Mouse (Mus musculus) embryo, embryonic 11 days (tissue): ENCODE results near the gene Rptor.

ENCODE experiments used
- DNase-seq: peaks from one replicate; pipeline ENCODE4 v3.0.0-alpha.2; 2015

Gene Rptor

DNA sequence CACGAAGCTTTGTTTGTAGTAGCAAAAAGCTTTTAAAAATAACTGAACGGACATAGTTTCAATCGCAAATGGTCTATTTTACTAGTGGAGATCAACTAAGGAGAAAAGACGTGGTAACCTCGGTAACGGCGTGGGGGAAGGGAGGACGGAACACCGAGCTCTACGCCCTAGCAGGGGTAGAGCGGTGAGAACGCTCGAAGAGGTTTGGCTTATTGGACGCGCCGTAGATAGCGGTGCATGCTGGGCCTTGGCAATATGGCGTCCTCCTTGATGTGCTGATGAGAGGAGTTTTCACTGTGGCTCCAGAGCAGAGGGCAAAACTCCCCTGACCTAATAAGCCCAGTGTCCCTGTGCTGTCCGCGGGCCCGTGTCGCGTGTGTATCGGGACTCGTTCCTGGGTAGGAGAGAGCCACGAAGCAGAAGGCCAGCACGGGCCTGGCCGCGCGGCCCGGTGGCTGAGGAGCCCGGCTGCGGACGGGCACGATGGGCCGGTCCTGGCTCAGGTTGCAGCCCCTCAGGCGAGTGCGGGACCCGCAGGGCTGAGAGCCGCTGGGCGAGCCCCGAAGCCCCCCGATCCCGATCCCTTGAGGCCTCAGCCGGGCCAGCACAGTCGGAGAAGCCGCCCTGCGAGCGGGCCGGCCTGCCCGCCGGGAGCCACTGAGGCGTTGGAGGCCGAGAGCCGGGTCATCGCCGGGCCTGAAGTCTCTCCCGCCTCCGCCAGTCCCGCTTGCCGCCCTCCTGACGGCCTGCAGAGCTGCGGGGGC, at the start of gene Rptor:
Rptor (plus strand) TSS at position 143 of the 764 bp plus-strand sequence.
- DNase-seq: peak; percentile 97

DNA sequence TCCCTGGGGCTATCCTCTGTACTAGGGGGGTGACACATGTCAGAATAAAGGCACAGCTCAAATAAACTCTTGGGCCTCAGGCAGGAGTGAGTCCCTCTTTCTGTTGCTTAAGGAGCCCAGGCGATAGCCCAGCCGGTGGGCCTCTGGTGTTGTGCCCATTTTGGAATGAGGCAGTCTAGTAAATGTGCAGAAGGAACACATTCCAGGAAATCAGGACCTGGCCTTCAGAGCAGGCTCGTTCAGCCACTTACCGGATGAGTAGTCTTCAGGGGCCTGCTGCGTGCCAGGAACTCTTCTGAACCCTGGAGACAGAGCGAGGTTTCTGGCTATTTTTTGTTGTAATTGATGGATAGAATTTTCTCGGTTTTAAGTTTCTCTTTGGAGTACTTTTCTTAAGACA, 48.0 kb upstream of the Rptor start:
- no peak for DNase-seq

DNA sequence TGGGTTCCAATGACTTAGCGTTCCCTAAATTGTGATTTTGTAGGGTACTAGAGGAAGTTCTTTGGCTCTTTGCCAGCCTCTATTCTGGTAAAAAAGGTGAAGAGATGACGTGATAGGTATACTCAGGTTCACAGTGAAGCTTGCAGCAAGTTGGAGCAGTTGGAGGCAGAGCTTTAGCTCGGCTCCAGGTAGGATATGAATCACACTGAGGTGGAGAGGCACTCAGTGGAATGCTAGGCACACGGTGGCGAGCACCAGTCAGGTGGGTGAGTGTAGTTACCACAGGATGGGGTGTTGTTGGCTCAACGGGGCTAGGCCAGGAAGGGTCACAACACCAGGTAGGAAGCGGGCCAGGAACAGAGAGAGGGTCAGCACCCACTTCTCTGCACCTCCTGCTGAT, 47.5 kb upstream of the Rptor start:
- DNase-seq: no peak

DNA sequence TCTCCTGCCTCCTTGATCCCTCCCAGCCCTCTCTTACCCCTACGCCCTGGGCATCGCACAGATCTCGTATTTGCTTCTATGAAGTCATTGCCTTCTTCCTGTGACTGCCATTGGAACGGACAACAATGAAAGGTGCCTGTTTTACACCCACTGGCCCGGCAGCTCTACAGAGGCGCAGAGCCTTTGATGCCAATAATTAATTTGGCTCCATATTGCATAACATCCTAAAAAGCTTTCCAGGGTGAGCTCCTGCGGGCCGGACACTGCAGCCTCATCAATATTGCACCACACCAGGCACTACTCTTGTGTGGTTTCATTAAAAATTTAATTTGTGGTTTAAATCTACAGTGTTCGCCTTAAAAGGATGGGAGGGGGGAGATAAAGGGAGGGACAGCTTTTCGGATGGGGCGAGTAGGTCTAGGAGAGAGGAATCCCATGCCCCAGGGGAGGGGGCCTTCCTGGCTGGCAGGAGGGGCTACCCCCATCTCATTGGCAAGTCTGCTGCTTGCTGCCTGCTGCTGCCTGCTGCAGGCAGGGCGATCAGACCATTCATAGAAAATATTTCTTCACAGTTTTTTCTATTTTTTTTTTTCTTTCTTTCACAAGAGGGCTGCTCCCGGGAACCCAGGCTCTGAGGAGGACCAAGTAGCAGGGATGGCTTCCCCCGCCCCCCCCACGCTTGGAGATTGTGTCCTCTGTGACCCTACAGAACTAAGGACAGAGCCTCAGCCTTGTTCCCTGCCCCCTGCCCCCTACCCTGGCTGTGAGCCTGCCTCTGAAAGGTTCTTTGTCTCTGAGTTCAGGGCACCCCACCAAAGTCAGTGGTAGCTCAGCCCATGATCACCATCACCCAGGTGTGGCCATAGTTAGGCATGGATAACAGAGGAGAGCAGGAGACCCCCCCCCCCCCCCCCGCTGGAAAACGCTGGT, 44.5 kb upstream of the Rptor start:
- peak; percentile 56 for DNase-seq

DNA sequence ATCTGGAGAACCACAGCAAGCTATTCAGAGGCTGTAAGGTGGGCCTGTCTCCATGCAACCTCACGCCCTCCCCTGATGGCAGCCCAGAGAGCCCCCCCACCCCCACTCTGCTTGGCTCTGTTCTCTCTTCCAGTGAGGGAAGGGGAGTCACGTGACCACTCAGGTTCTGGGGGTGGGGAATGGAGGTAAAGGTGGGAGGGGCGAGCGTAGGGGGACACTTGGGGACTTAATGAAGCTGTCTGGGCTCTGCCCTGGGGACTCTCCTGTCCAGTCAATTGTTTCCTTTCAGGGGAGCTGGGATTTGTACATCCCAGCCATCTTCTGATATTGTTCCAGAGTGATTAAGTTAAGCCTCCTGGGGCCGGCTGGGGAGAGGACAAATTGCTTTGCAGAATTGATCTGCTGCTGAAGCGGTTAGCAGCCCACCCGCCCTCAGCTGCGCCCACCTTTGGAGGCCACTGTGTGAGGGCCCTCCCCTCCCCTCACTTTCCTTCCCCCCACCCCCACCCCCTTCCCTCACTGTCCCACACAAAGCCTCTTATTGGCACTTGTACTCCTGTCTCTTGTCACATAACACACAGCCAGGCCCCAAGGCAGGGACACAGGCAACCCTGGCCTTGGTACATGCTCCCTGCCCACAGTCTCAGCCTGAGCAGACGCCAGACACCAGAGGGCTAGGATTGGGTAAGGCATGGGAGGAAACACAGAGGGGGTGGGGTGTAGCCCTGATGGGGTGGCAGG, 43.7 kb upstream of the Rptor start:
- DNase-seq: peak; percentile 84

DNA sequence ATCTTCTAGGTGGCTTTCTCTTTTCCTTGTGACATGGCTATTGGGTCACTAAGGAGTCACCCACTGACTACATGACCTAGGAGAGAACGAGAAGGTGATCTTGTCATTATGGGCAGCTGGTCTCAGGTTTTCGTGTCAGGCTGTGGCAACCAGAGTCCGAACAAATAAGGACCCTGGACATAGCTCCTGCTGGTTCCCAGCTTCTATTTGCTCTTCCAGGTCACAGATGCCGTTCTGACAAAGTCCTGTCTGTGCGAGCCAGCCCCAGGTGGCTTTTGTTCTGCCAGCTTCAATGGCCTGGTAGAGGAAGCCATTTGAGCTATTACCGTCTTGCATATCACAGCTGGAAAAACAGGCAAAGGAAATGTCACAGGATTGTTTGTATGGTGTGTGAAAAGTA, 40.4 kb upstream of the Rptor start:
- no peak for DNase-seq

DNA sequence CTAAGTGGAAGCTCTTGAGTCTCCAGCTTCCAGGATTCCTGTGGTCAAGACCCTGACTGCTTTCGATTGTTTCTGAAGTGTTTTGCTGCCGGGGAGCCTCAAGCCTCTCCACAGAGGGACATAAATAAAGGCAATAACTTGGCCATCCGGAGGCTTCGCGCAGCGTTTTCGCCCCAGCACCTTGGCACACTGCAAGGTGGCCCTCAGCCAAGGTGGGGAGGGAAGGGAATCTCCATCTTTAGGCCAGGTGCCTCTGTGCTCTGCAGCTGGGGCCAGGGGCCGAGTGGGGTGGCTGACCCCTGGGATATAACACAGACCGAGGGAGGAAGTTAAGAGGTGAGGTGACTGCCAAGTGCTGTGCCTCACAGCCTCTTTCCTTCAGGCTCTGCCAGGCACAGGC, 39.5 kb upstream of the Rptor start:
- DNase-seq: no peak

DNA sequence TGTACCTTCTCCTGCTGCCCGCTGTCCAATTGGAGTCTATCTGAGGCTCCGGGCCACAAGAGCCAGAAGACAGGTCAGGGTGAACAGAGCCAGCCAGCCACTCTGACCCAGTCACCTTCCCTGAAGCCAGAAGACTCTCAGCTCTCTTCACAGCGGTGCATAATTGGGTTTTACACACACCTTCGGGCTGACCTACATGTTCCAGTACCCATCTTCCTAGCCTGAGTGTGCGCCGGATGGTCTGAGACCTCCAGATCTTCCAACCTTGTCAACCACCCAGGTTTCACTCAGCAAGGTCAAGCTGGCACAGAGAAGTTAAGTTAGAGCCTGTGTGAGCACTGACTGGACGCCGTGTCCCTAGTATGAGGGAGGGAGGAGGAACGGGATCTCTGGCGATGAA, 38.3 kb upstream of the Rptor start:
- no peak for DNase-seq

DNA sequence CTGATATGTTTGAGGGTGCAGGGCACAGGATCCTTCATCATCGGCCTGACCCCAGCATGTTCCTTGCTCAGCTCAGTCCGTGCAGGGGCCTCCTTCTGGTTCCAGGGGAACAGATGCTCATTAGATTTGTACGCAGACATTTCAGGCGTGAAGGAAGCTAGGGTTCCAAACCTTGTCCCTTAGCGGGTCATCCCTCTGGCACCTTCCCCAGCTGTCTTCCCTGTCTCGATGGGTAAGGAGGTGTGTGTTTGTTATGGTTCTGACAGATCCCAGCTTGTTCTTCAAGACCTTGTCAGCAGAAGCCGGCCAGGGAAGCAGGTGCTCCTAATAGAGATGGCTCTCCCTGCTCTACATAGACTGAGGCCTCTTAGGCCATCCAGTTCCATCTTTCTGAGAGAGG, 37.7 kb upstream of the Rptor start:
- DNase-seq: no peak

DNA sequence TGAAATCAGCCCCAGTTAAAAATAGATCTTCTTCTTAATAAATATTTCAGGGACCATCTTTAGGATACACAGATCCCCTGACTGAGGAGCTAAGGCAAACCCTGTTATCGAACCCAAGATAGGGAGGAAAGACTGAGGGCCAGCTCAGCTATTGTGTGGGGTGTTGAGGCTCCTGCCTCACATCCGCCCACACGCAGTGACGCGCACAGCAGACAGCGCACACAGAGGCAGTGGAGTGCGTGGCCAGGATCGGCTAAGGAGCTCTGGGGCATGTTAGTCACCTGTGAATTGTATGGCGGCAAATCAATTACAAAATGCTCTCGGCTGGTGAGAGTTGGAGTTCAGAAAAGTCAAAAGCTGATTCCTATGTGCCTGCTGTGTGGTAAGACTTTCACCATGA, 37.0 kb upstream of the Rptor start:
- DNase-seq: no peak

DNA sequence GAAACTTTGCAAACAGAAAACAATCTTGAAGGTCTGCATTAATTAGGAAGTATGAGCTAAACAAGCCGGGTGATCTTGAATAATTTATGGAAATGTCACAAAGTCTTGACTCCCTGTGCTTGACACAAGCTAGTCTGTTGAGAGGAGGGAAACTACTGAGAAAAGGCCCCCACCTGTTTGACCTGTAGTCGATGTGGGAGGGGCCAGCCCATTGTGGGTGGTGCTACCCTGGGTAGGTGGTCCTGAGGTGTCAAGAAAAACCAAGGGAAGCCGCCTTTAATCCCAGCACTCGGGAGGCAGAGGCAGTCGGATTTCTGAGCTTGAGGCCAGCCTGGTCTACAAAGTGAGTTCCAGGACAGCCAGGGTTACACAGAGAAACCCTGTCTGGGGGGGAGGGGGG, 36.5 kb upstream of the Rptor start:
- no peak for DNase-seq

DNA sequence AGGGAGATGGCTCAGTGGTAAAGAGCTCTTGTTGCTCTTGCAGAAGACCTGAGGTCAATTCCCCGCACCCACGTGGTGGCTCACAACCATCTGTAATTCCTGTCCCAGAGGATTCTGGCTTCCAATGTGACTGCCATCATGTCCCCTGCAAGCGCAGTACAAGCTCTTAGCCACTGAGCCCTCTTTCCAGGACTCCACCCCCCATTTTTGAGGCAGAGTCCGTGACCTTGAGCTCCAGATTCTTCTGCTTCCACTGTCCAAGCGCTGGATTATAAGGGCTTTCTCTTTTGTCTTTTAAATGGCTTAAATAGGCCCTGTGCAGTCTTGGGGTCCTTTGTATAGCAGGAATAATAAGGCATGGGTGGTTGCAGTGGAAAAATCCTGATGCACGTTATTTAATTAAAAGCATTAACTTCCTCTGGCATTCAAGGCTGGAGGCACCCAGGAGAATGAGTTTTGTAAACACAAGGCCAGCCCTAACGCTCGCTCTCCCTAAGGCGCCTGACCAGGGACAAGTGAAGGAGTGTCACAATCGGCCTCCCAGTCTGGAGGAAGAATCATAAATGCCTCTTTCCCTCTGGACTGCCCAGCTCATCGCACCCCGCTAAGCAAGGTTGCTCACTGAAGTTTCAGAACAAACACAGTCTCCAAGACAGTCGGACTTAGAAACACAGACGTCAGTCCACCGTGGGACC, 30.2 kb upstream of the Rptor start:
- no peak for DNase-seq

DNA sequence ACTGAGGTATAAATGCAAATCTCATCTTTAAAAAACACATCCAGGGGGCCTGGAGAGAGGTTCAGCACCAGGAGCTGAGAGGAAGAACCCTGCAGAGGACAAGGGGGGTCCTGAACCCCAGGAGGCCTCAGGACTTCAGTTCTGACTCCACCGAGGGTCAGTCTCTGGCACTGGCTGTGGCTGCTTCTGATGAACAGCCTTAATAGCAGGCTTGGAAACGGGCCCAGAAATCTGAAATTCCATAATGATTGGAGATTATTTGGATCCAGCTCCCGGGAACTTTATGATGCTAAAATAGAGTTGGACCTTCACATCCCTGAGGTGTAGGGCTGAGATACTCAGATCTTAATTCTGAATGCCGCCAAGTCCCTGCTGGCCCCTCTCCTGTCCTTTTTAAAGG, 25.9 kb upstream of the Rptor start:
- DNase-seq: no peak

DNA sequence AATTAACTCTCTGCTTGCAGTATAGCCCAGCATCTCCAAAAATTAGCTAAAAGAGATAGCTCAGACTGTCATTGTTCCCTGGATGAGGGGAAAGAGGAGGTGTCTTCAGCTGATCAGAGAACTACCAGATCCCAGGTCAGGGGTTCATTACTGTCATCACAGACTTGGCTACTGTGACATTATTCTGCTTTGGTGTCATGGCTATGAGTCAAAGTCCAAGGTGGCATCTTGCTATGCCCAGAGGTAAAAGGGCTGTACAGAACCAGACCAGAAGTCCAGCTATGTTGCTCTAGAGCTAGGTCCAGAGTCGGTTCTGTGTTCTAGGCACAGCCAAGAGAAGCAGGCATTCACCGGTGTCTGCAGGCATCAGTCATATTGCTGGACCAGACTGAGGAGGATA, 25.0 kb upstream of the Rptor start:
- no peak for DNase-seq

DNA sequence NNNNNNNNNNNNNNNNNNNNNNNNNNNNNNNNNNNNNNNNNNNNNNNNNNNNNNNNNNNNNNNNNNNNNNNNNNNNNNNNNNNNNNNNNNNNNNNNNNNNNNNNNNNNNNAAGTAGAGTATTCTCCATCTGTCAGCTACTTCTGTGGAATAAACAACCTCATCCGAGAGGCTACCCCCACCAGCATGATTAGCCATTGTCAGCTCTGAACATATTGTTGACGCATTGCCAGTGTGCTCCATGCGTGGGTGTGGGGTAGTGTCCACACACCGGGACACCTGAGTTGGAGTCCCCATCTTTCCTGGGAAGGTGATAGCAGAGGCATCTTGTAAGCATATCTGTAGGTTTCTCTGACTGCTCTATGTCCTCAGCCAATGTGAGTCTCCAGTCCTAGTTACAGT, 16.2 kb upstream of the Rptor start:
- no peak for DNase-seq

DNA sequence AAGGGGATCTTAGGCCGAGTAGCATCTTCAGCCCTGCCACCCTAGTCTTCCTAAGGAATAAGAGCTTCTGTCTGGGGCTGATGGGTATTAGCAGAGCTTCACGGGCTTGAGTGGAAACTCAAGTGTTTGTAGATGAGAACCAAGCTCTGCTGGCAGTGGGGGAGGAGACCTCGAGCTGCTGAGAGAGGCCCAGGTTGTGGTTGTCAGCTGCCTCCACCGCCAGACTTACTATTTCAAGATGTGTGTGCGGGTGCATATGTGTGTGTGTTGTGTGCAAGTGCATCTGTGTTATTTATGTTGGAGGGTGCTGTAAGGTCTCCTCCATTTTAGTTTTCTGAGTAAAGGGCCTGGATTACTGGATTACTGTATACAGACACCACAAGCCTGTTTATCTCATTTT, 15.6 kb upstream of the Rptor start:
- no peak for DNase-seq

DNA sequence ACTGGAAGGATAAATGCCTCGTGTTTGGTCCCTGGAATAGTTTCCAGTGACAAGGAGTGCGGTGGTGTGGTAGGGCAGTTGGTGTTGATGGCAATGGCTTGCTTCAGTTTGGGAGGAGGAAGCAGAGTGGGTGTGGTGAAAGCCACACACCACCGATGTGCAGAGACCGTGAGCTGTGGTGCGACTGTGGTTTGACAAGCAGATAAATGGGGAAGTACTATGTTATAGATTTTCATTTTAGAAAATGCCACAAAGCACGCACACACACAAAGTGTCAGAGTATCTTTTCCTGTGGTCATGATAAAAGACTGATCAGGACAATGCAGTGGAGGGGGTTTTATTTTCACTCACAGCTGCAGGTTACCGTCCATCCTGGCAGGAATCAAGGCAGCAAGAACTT, 13.5 kb upstream of the Rptor start:
- no peak for DNase-seq

DNA sequence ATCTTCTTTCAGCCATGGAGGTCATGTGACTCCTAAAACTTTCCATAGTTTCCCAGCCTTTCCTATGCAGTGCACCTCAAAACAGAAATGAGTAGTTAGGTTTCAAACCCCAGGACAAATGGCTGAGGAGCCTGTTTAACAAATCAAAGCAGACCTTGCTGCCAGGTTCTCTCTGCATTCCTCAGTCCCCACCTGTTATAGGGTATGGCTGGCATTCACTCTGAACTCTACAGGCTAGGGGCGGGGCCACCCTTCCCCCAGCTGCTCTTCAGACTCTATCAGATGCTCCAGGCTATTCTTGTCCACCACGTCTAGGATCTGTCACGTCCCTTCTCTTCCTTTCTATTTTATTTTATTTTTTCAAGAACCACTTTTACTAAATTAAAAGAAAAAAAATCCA, 8.7 kb upstream of the Rptor start:
- no peak for DNase-seq

DNA sequence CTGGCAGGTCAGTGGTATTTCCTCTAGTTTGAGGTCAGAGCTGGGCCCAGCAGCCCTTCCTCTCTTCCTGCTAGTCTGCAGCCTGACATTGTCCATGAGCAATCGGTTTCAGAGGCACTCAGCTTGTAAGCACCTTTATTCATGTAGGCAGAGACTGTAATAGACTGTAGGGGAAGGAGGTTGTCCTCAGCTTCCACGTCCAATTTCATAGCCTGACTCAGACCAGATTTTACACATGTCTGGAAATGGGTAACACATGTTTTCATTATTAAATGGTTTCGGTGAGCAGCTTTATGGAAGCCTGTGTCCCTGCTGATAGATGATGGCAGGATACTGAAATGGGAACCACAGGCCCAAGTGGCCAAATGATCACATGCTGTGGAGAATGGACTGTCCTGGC, 3.8 kb upstream of the Rptor start:
- no peak for DNase-seq

DNA sequence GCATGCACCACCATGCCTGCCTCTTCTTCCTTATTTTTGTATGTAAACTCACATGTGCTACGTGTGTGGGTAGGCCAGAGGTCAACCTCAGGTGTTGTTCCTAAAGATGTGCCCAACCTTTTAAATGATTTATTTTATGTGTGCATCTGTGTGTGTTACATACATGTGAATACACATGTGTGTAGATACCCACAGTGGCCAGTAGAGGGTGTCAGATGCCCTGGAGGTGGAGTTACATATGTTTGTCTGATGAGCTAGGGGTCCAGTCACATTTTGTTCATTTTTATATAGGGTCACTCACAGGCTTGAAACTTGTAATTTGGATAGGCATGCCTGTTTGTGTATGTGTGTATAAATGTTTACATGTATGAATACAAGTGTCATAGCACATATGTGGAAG, 2.4 kb upstream of the Rptor start:
- no peak for DNase-seq

DNA sequence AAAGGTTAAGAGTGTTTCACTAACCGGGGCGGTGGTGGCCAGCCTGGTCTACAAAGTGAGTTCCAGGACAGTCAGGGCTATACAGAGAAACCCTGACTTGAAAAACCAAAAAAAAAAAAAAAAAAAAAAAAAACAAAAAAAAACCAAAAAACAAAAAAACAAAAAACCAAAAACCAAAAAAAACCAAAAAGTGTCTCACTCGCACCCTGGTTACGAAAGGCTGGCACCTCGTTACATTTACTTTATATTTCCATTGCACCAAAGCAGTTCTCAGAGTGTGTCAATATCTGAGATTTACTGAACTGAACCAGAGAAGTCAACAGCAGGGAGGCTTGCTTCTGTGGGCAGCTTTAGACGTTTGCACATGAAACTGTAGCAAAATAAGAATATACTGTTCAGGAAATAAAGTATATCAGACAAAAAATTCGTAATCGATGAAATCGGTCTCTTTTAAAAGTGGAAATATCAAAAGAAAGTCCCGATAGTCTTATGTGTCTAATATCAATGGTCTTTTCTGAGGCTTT, 466 bp upstream of the Rptor start:
- DNase-seq: peak; percentile 26

DNA sequence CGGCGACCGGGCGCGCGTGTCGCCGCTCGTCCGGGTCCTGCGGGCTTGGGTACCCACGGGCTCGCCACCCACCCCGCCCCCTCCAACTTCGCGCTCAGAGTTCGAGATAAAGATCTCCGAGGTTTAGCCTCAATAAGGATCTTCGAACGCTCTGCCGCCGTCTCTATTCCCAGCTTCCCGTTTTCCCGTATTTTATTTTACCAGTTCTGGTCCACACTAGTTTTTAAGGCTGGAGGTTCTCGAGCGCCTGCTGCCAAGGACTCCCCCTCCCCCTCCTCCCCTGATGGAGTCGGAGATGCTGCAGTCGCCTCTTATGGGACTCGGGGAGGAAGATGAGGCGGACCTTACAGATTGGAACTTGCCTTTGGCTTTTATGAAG, 811 bp downstream of the Rptor start:
- peak; percentile 48 for DNase-seq

DNA sequence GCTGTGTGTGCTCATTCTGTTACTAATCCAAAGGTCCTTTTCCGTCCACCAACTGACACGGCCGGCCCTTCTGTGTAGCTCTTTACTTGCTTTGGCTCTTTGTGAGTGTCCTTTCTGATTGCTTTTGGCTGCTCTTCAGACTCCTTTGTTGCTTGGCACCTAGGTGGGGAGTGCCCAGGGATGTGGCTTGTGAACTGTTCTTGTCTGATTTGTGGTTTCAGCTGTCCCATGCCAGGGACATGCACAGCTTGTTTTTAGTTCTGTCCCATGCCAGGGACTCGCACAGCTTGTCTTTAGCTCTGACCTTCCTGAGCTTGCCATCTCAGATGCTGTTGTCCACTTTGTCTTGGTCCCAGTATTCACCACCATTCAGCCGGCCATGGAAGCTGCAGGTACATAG, 4.8 kb downstream of the Rptor start:
- DNase-seq: no peak
